22 mouse cellular contexts compared by ENCODE assay signal in the genomic region with DNA sequence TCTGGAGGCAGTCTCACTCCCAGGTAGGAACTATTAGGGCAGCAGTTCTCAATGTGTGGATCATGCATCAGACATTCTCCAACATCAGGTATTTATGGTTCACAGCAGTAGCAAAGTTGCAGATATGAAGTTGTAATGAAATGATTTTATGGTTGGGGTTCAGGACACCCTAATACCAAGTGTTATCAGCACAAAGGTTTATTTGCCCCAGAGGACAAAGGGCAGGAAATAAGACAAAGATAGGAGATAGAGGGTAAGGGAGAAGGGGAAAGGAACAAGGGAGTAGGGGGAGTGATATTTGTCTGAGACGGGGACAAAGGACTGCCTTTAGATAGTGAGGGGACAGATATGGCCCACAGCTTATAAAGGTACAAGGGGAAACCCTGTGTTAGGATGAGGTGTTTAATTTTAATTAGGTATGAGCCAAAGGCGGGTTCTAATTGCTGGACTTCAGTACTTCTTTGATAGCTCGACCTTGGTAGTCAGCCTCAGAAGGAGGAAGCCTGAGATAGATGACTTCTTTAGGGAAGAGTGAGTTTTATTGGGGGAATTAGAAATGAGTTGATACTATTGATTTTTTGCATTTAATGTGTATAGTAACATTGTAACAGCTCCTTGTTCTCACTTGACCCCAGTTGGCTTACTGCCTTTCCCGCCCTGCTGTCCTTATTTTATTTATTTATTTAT. TPM values are rescaled to one million over a fixed set of nuclear protein-coding genes. Genes with fewer than 3 reads are reported as not detected.
DNase-seq lines count a peak whose midpoint lies in the region; ATAC-seq and TF ChIP-seq lines count a peak whose summit lies in the region.
"Had no signal": no experiment of that assay in that cellular context is flagged by ENCODE, and none has a peak within 500 bp of the region (broad histone marks: within the 10 kb centered on the region; RNA-seq: fewer than 3 reads in every experiment).

No protein-coding gene starts in this region.

- no peak overlapping the region for H3K27ac ChIP-seq in intestine, embryonic 15.5 days
- no peak overlapping the region for H3K27ac ChIP-seq in intestine, embryonic 16.5 days (ENCODE audit: low read length)
- H3K27ac ChIP-seq in intestine, postnatal 0 days (ENCODE audit: low read depth, low read length): no peak overlapping the region
- H3K27ac ChIP-seq in small intestine, adult 2 months (ENCODE audit: insufficient read depth, low read depth, low read length): peak overlapping the region; percentile 47; the same call in 1 of the 2 replicates
- H3K27ac ChIP-seq in hindbrain, embryonic 11.5 days (ENCODE audit: low read depth, low read length): no peak overlapping the region
- H3K27ac ChIP-seq in neural tube, embryonic 15.5 days (replicated peaks): no peak overlapping the region

- no peak overlapping the region for H3K4me3 ChIP-seq in intestine, embryonic 15.5 days (replicated peaks)
- H3K4me3 ChIP-seq in intestine, embryonic 16.5 days (ENCODE audit: low read length): no peak overlapping the region
- no peak overlapping the region for H3K4me3 ChIP-seq in intestine, postnatal 0 days (ENCODE audit: low read depth, low read length)
- no peak overlapping the region for H3K4me3 ChIP-seq in small intestine, adult 2 months (ENCODE audit: low read depth, low read length)
- no peak overlapping the region for H3K4me3 ChIP-seq in hindbrain, embryonic 11.5 days (ENCODE audit: low read depth, low read length)
- no peak overlapping the region for H3K4me3 ChIP-seq in neural tube, embryonic 15.5 days (replicated peaks)

- H3K36me3 ChIP-seq in intestine, embryonic 15.5 days: no peaks in the 10 kb centered on the region; the same call in 1 of the 2 replicates
- no peaks in the 10 kb centered on the region for H3K36me3 ChIP-seq in intestine, embryonic 16.5 days (ENCODE audit: control insufficient read depth, insufficient read depth, low read length)
- H3K36me3 ChIP-seq in intestine, postnatal 0 days (ENCODE audit: control insufficient read depth, insufficient read depth): no peaks in the 10 kb centered on the region
- H3K36me3 ChIP-seq in small intestine, adult 2 months (ENCODE audit: control insufficient read depth, insufficient read depth, low read length): no peaks in the 10 kb centered on the region
- no peaks in the 10 kb centered on the region for H3K36me3 ChIP-seq in hindbrain, embryonic 11.5 days (ENCODE audit: control insufficient read depth, insufficient read depth, low read length)
- H3K36me3 ChIP-seq in neural tube, embryonic 15.5 days: peaks cover 26% of the 10 kb centered on the region

- H3K4me1 ChIP-seq in intestine, embryonic 15.5 days (replicated peaks): 0 out of 2 replicates have a peak, but pooled peaks cover 2% of the 10 kb centered on the region
- H3K4me1 ChIP-seq in intestine, embryonic 16.5 days (ENCODE audit: control insufficient read depth, insufficient read depth, low read length): no peaks in the 10 kb centered on the region
- H3K4me1 ChIP-seq in intestine, postnatal 0 days (replicated peaks; ENCODE audit: control insufficient read depth, insufficient read depth, low read length): no peaks in the 10 kb centered on the region; the same call in 1 of the 2 replicates
- peaks cover 27% of the 10 kb centered on the region for H3K4me1 ChIP-seq in small intestine, adult 2 months (ENCODE audit: control insufficient read depth, insufficient read depth, insufficient read length, low read length)
- H3K4me1 ChIP-seq in hindbrain, embryonic 11.5 days (replicated peaks; ENCODE audit: control insufficient read depth, insufficient read depth, low read length): no peaks in the 10 kb centered on the region
- no peaks in the 10 kb centered on the region for H3K4me1 ChIP-seq in neural tube, embryonic 15.5 days

- DNase-seq in kidney, adult 9 months: no peak
- no peak for DNase-seq in hindbrain, embryonic 11.5 days (ENCODE audit: low spot score)
- no peak for DNase-seq in layer of hippocampus, adult 8-10 months (ENCODE audit: low spot score in 2 of 2)
- DNase-seq: adrenal gland, adult 2 months; adrenal gland, adult 8-10 months; adrenal gland, postnatal 10 days; adrenal gland, postnatal 14 days; adrenal gland, postnatal 25 days; adrenal gland, postnatal 36 days; B cell, adult 2 months; cerebellum, adult 11 months had no signal

- H3K4me2 ChIP-seq in intestine, embryonic 15.5 days (replicated peaks): no peak overlapping the region
- no peak overlapping the region for H3K4me2 ChIP-seq in intestine, embryonic 16.5 days (ENCODE audit: low read depth, low read length)
- no peak overlapping the region for H3K4me2 ChIP-seq in intestine, postnatal 0 days (replicated peaks; ENCODE audit: low read depth)
- no peak overlapping the region for H3K4me2 ChIP-seq in hindbrain, embryonic 11.5 days (replicated peaks; ENCODE audit: low read depth, low read length)
- no peak overlapping the region for H3K4me2 ChIP-seq in neural tube, embryonic 15.5 days

- no peak overlapping the region for H3K9ac ChIP-seq in intestine, embryonic 15.5 days
- H3K9ac ChIP-seq in intestine, embryonic 16.5 days (ENCODE audit: low read depth, low read length): no peak overlapping the region
- H3K9ac ChIP-seq in intestine, postnatal 0 days (ENCODE audit: low read depth, low read length): no peak overlapping the region
- no peak overlapping the region for H3K9ac ChIP-seq in hindbrain, embryonic 11.5 days (ENCODE audit: low read depth, low read length)
- H3K9ac ChIP-seq in neural tube, embryonic 15.5 days (replicated peaks): no peak overlapping the region

- no peak for TF ChIP-seq POLR2A in small intestine, adult 2 months (IDR thresholded peaks at IDR 0.05; ENCODE audit: low read depth, low read length)

- TF ChIP-seq CTCF in intestine, postnatal 0 days (IDR thresholded peaks at IDR 0.05; ENCODE audit: low read depth): no peak
- no peak for TF ChIP-seq CTCF in small intestine, adult 2 months (IDR thresholded peaks at IDR 0.05; ENCODE audit: extremely low read depth, insufficient read length, insufficient replicate concordance, low read depth, low read length)

- 54% methylated on average over 4 of the region's 4 CpGs for WGBS in intestine, embryonic 15.5 days
- 58% methylated on average over 4 of the region's 4 CpGs for WGBS in intestine, embryonic 16.5 days
- 30% methylated on average over 4 of the region's 4 CpGs for WGBS in intestine, postnatal 0 days
- 24% methylated on average over 4 of the region's 4 CpGs for WGBS in small intestine, adult 2 months
- 91% methylated on average over 4 of the region's 4 CpGs for WGBS in hindbrain, embryonic 11.5 days
- WGBS in neural tube, embryonic 15.5 days: 86% methylated on average over 4 of the region's 4 CpGs

- H3K27me3 ChIP-seq in intestine, embryonic 15.5 days (replicated peaks): no peaks in the 10 kb centered on the region
- H3K27me3 ChIP-seq in intestine, embryonic 16.5 days (replicated peaks; ENCODE audit: control insufficient read depth, insufficient read depth, low read length): no peaks in the 10 kb centered on the region
- H3K27me3 ChIP-seq in intestine, postnatal 0 days (replicated peaks; ENCODE audit: control insufficient read depth, insufficient read depth, low read length): no peaks in the 10 kb centered on the region
- no peaks in the 10 kb centered on the region for H3K27me3 ChIP-seq in small intestine, adult 2 months (ENCODE audit: control insufficient read depth, insufficient read depth, low read length)
- H3K27me3 ChIP-seq in hindbrain, embryonic 11.5 days (ENCODE audit: control insufficient read depth, insufficient read depth, low read length): no peaks in the 10 kb centered on the region
- no peaks in the 10 kb centered on the region for H3K27me3 ChIP-seq in neural tube, embryonic 15.5 days (replicated peaks)
- H3K27me3 ChIP-seq: CH12.LX, Patski had no signal

- no peaks in the 10 kb centered on the region for H3K9me3 ChIP-seq in intestine, embryonic 15.5 days
- H3K9me3 ChIP-seq in intestine, embryonic 16.5 days (ENCODE audit: control insufficient read depth, low read length): no peaks in the 10 kb centered on the region
- H3K9me3 ChIP-seq in intestine, postnatal 0 days (ENCODE audit: control insufficient read depth): no peaks in the 10 kb centered on the region
- H3K9me3 ChIP-seq in hindbrain, embryonic 11.5 days (ENCODE audit: control insufficient read depth, low read length): no peaks in the 10 kb centered on the region
- H3K9me3 ChIP-seq in neural tube, embryonic 15.5 days (replicated peaks): no peaks in the 10 kb centered on the region
- H3K9me3 ChIP-seq: G1E had no signal

- ATAC-seq in intestine, embryonic 15.5 days: peak; percentile 72
- peak; percentile 80 for ATAC-seq in intestine, embryonic 16.5 days
- peak; percentile 62 for ATAC-seq in intestine, postnatal 0 days
- ATAC-seq in hindbrain, embryonic 11.5 days (ENCODE audit: low FRiP score): no peak
- no peak for ATAC-seq in neural tube, embryonic 15.5 days (ENCODE audit: low FRiP score)
- ATAC-seq: activated CD4-positive, CD25-positive, alpha-beta regulatory T cell, adult 4 months; CD4-positive, CD25-positive, alpha-beta regulatory T cell, adult 4 months; Patski had no signal

RNA-seq across cellular contexts. Expression of a gene that starts 29.1 kb away (rescaled TPM):
- 16.4 and 17.3 TPM in 2 replicates for polyA plus RNA-seq in intestine, embryonic 15.5 days (2015; fragmentation: Nextera tagmentation; extraction: Ambion mirVana)
- polyA plus RNA-seq in intestine, embryonic 16.5 days (2015; fragmentation: Nextera tagmentation; extraction: Ambion mirVana): 13.0 and 15.2 TPM in 2 replicates
- polyA plus RNA-seq in intestine, postnatal 0 days (2015; fragmentation: Nextera tagmentation; extraction: Ambion mirVana): 10.6 and 14.0 TPM in 2 replicates
- 1.2 and 1.4 TPM in 2 replicates for polyA plus RNA-seq in small intestine, adult 2 months (2012; rRNA removed)
- 33.9 and 36.1 TPM in 2 replicates for polyA plus RNA-seq in hindbrain, embryonic 11.5 days (2014; fragmentation: Nextera tagmentation; extraction: Ambion mirVana)
- 10 to 100 TPM; 35.5 to 52.4 (median 43.3) TPM for total RNA-seq in layer of hippocampus, adult 8-10 months (2022)
- 35.5 and 35.9 TPM in 2 replicates for polyA plus RNA-seq in neural tube, embryonic 15.5 days (2015; fragmentation: Nextera tagmentation; extraction: Ambion mirVana)

RNA-seq across cellular contexts. Expression of a gene that starts 50.3 kb away (rescaled TPM):
- not detected in 2 replicates for polyA plus RNA-seq in intestine, embryonic 15.5 days (2015; fragmentation: Nextera tagmentation; extraction: Ambion mirVana)
- not detected in 2 replicates for polyA plus RNA-seq in intestine, embryonic 16.5 days (2015; fragmentation: Nextera tagmentation; extraction: Ambion mirVana)
- polyA plus RNA-seq in intestine, postnatal 0 days (2015; fragmentation: Nextera tagmentation; extraction: Ambion mirVana): 0.33 and 0.35 TPM in 2 replicates
- polyA plus RNA-seq in small intestine, adult 2 months (2012; rRNA removed): 0.30 TPM in 1 of 2 replicates, not detected in the other
- 0.33 TPM in 1 of 2 replicates, not detected in the other for polyA plus RNA-seq in hindbrain, embryonic 11.5 days (2014; fragmentation: Nextera tagmentation; extraction: Ambion mirVana)
- 1 to 10 TPM in 3 of 4 experiments, not detected in 1; 4.5 to 7.4 (median 6.4) TPM for total RNA-seq in layer of hippocampus, adult 8-10 months (2022)
- polyA plus RNA-seq in neural tube, embryonic 15.5 days (2015; fragmentation: Nextera tagmentation; extraction: Ambion mirVana): 1.2 TPM in 1 of 2 replicates, not detected in the other
- total RNA-seq: ES-E14 had no signal
- polyA plus RNA-seq: activated CD4-positive, CD25-positive, alpha-beta regulatory T cell, adult 4 months; CD4-positive, CD25-positive, alpha-beta regulatory T cell, adult 4 months had no signal

Comparison
In these comparisons a context has a peak if more than half of its experiments do, and no peak if none do; other contexts are left out.
1. ATAC-seq: peak in intestine, embryonic 15.5 days (single experiment), intestine, embryonic 16.5 days (single experiment) and intestine, postnatal 0 days (single experiment); none in hindbrain, embryonic 11.5 days (single experiment) and neural tube, embryonic 15.5 days (single experiment).